Mouse (Mus musculus) megakaryocyte, embryonic 14.5 days (primary cell): ENCODE data around the gene Gm21060. TPM values are rescaled to one million over a fixed set of nuclear protein-coding genes. Genes with fewer than 3 reads are reported as not detected.
"Not testable (repeated sequence)": the region's sequence is repeated elsewhere in the genome, so short reads cannot be mapped to it uniquely, and the experiment has no call there.

ENCODE experiments used
- H3K27me3 ChIP-seq: replicated peaks from 2 replicates; pipeline ENCODE3; 2012; ENCODE audit warnings: inconsistent platforms
- H3K36me3 ChIP-seq: replicated peaks from 2 replicates; pipeline ENCODE3; 2012; ENCODE audit warnings: low read length, inconsistent platforms, mixed read lengths
- H3K4me1 ChIP-seq: 2 replicates; pipeline ENCODE4 v1.6.1; 2012; ENCODE audit warnings: inconsistent platforms
- H3K4me3 ChIP-seq: replicated peaks from 2 replicates; pipeline ENCODE3; 2012; ENCODE audit warnings: moderate library complexity, mild to moderate bottlenecking, inconsistent platforms
- H3K9me3 ChIP-seq: 2 replicates; pipeline ENCODE4 v1.6.1; 2012; ENCODE audit warnings: inconsistent platforms
- FLI1 ChIP-seq: IDR thresholded peaks from 2 replicates; pipeline ENCODE4 v1.6.1; 2012; ENCODE audit warnings: low read length, inconsistent platforms, mixed read lengths
- GATA1 ChIP-seq: IDR thresholded peaks from 3 replicates; pipeline ENCODE4 v1.6.1; 2012; ENCODE audit warnings: mixed read lengths, low read length, inconsistent platforms, borderline replicate concordance
- polyA plus RNA-seq: library from polyadenylated mRNA; stranded (reverse); fragments of >175 nt; gene quantifications from 2 replicates; pipeline ENCODE4 v1.2.3, GENCODE M21; 2012; ENCODE audit warnings: low replicate concordance; ENCODE audit not compliant: insufficient read depth

The Gm21060 gene
- polyA plus RNA-seq, 1 experiment, result not detected

DNA sequence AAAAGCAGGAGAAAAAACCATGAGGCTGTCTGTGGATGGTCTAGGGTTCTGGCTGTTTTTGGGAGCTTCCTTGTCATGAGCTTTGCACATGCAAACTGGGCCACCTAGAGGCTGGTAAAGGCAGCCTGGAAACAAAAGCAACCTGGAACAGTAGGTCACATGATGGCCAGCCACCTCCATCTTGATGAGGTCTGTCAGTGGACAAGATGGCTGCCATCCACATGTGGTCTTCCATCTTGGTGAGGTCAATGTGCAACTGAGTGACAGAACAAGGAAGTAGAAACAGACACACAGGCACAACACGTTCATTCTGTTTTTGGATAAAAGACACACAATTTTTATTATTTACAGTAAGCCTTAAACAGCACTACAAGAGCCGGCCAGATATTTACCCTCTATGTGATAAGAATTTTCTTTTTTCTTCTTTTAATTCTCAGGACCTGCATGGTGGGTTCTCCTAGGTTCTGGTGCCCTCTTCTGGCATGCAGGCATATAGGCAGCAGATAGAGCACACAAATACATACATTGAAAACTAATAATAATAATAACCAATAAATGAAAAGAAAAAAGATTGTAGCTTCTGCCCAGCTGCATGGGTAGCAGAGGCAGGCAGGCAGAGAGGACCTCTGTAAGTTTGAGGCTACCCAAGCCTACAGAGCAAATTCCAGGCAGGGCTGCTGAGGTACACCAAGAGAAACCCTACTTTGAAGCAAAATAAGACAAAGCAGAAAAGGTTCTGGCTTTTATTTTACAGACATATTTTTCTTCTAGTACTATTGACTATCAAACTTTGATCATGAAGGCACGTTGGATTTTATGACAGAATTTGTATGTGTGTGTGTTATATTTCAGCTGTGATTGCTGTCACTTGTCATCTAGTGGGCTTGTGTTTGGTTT is 31.3 kb downstream of the Gm21060 start:
- H3K4me1 ChIP-seq, result peaks cover 16% of the 10 kb centered on the region
- peak overlapping the region; percentile 85 for H3K4me3 ChIP-seq
- H3K9me3 ChIP-seq, result no peaks in the 10 kb centered on the region
- H3K36me3 ChIP-seq, result no peaks in the 10 kb centered on the region
- TF ChIP-seq GATA1 (no peak), FLI1 (no peak)
- H3K27me3 ChIP-seq, result peaks cover 4% of the 10 kb centered on the region

DNA sequence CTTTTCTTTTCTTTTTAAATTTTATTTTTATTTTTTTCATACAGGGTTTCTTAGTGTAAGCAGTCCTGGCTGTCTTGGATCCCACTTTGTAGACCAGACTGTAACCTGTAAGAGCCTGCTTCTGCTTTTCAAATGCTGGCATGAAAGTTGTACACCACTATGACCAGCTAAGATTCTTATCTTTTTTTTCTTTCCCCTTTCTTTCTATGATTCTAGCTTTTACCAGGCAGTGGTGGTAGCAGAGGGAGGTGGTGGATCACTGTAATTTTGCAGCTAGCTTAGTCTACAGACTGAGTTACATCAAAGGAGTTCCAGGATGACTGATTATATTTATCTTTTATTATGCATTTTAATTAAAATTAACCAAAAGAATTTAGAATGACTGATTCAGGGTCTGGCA is 31.9 kb downstream of the Gm21060 start:
- H3K36me3 ChIP-seq, result no peaks in the 10 kb centered on the region
- no peaks in the 10 kb centered on the region for H3K9me3 ChIP-seq
- H3K4me1 ChIP-seq, result peaks cover 16% of the 10 kb centered on the region
- peaks cover 4% of the 10 kb centered on the region for H3K27me3 ChIP-seq
- H3K4me3 ChIP-seq, result no peak overlapping the region
- TF ChIP-seq FLI1 (no peak), GATA1 (no peak)

GRCm38 (mm10) chr19:61264227-61264626 is 32.6 kb downstream of the Gm21060 start:
- TF ChIP-seq FLI1 (no peak), GATA1 (no peak)

GRCm38 (mm10) chr19:61261241-61261640 is 35.6 kb downstream of the Gm21060 start:
- TF ChIP-seq FLI1 (no peak), GATA1 (no peak)
- no peaks in the 10 kb centered on the region for H3K9me3 ChIP-seq
- no peak overlapping the region for H3K4me3 ChIP-seq
- H3K36me3 ChIP-seq, result no peaks in the 10 kb centered on the region
- H3K27me3 ChIP-seq, result peaks cover 3% of the 10 kb centered on the region
- H3K4me1 ChIP-seq, result peaks cover 13% of the 10 kb centered on the region; the same call in 1 of the 2 replicates

More at GRCm38 (mm10) chr19:61264227-61264626, 32.6 kb downstream of the Gm21060 start:
- H3K36me3 ChIP-seq, result no peaks in the 10 kb centered on the region
- no peak overlapping the region for H3K4me3 ChIP-seq
- H3K4me1 ChIP-seq, result peaks cover 15% of the 10 kb centered on the region
- H3K27me3 ChIP-seq, result peaks cover 4% of the 10 kb centered on the region
- H3K9me3 ChIP-seq, result no peaks in the 10 kb centered on the region

GRCm38 (mm10) chr19:61257733-61258132 is 39.1 kb downstream of the Gm21060 start:
- no peaks in the 10 kb centered on the region for H3K36me3 ChIP-seq
- H3K27me3 ChIP-seq, result peaks cover 3% of the 10 kb centered on the region
- H3K4me3 ChIP-seq, result no peak overlapping the region
- peaks cover 7% of the 10 kb centered on the region; the same call in 1 of the 2 replicates for H3K4me1 ChIP-seq
- H3K9me3 ChIP-seq, result no peaks in the 10 kb centered on the region
- TF ChIP-seq FLI1, result no peak
- no peak for TF ChIP-seq GATA1

GRCm38 (mm10) chr19:61256166-61256887 is 40.5 kb downstream of the Gm21060 start:
- peaks cover 3% of the 10 kb centered on the region; the same call in 1 of the 2 replicates for H3K4me1 ChIP-seq

DNA sequence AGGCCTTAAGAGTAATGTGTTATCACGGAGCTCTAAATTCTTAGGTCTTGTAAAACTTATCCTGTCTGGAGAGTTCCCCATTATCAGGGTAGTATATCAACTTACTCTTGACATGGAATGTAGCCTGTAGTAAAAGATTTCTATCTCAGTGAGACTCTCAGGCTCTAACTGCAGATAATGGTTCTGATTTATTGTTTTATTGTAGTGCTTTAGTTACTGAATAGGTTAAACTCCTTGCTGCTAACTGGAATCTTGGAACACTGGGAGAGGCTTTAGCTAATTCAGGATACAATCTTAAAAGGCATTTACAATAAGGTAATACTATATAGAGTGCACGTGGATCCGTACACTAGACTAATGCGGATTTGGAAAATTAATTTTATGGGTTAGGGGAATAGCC is 49.5 kb downstream of the Gm21060 start:
- not testable (repeated sequence) for H3K4me3 ChIP-seq, H3K4me1 ChIP-seq, H3K9me3 ChIP-seq, H3K36me3 ChIP-seq, H3K27me3 ChIP-seq

More at GRCm38 (mm10) chr19:61256166-61256887, 40.5 kb downstream of the Gm21060 start:
- H3K9me3 ChIP-seq, result no peaks in the 10 kb centered on the region
- H3K4me3 ChIP-seq, result no peak overlapping the region
- no peaks in the 10 kb centered on the region for H3K36me3 ChIP-seq
- H3K27me3 ChIP-seq, result peaks cover 2% of the 10 kb centered on the region
- TF ChIP-seq GATA1 (no peak), FLI1 (no peak)

Other genes starting within 250 kb of the Gm21060 start
- 0.15 TPM in 1 of 2 replicates, not detected in the other for gene Zfp950, start 156.2 kb downstream of the Gm21060 start, polyA plus RNA-seq
- gene Gm7102, start 120.8 kb downstream of the Gm21060 start, polyA plus RNA-seq, result 0.16 TPM in 1 of 2 replicates, not detected in the other
- not detected in 2 replicates for gene Gm6020, start 113.2 kb downstream of the Gm21060 start, polyA plus RNA-seq
- gene Csf2ra, start 68.6 kb downstream of the Gm21060 start, polyA plus RNA-seq, result 50.3 and 57.5 TPM in 2 replicates